Mouse (Mus musculus) CH12.LX (cell line): ENCODE results near the gene Glyr1. TPM values are rescaled to one million over a fixed set of nuclear protein-coding genes. Genes with fewer than 3 reads are reported as not detected.

Experiments
- DNase-seq: peaks from one replicate; pipeline ENCODE4 v3.0.0-alpha.2; 2013; ENCODE audit errors: extremely low read depth
- H3K27ac ChIP-seq: 2 replicates; pipeline ENCODE4 v1.5.1; 2012; ENCODE audit warnings: low read depth, mild to moderate bottlenecking, control low read depth, moderate library complexity; ENCODE audit not compliant: insufficient read depth
- H3K27me3 ChIP-seq: replicated peaks from 2 replicates; pipeline ENCODE3; 2012; ENCODE audit warnings: inconsistent platforms
- H3K36me3 ChIP-seq, 2 experiments: replicated peaks in 1 of 2; 2 replicates each; pipeline versions ENCODE3 to v1.6.1; 2012; ENCODE audit warnings: inconsistent platforms in 1 of 2, low read length in 1 of 2, mild to moderate bottlenecking in 1 of 2, mixed read lengths in 1 of 2, moderate library complexity in 1 of 2; ENCODE audit not compliant: control insufficient read depth in 1 of 2, insufficient read depth in 1 of 2
- H3K4me1 ChIP-seq, 2 experiments: 2 replicates each; pipeline ENCODE4 v1.6.1; 2012; ENCODE audit warnings: inconsistent platforms in 1 of 2, moderate library complexity in 1 of 2; ENCODE audit not compliant: insufficient read depth in 2 of 2, control insufficient read depth in 1 of 2
- H3K4me2 ChIP-seq: 2 replicates; pipeline ENCODE4 v1.6.1; 2012; ENCODE audit warnings: low read depth, mild to moderate bottlenecking, control low read depth; ENCODE audit not compliant: poor library complexity, insufficient read depth, severe bottlenecking
- H3K4me3 ChIP-seq, 3 experiments: fragments of 150-350 bp in 1 of 3; sonication (generic) in 1 of 3; replicated peaks in 1 of 3; 2 replicates each; pipeline versions ENCODE3 to v1.5.1; 2011 to 2012; ENCODE audit warnings: low read depth in 2 of 3, low read length in 2 of 3, mild to moderate bottlenecking in 2 of 3, moderate library complexity in 2 of 3, control low read depth in 1 of 3, improper control_type of control experiment in 1 of 3, inconsistent platforms in 1 of 3, mixed read lengths in 1 of 3; ENCODE audit not compliant: poor library complexity in 1 of 3
- H3K79me2 ChIP-seq: replicated peaks from 2 replicates; pipeline ENCODE4 v1.6.1; 2012; ENCODE audit warnings: mild to moderate bottlenecking, moderate library complexity; ENCODE audit not compliant: control insufficient read depth, poor library complexity, insufficient read depth, severe bottlenecking; ENCODE audit errors: extremely low read depth
- H3K9ac ChIP-seq: 2 replicates; pipeline ENCODE4 v1.6.1; 2012; ENCODE audit warnings: low read depth, mild to moderate bottlenecking, control low read depth, moderate library complexity; ENCODE audit not compliant: insufficient read depth
- H3K9me3 ChIP-seq: replicated peaks from 2 replicates; pipeline ENCODE3; 2012; ENCODE audit warnings: low read length, inconsistent platforms, mixed read lengths
- CHD1 ChIP-seq: IDR thresholded peaks from 2 replicates; pipeline ENCODE4 v1.6.1; 2012; ENCODE audit warnings: low read depth, low read length, improper control_type of control experiment, inconsistent platforms
- CTCF ChIP-seq, 2 experiments: IDR thresholded peaks in 1 of 2; conservative IDR thresholded peaks in 1 of 2; 2 replicates each; pipeline ENCODE4 v1.5.1; 2011 to 2012; ENCODE audit warnings: low read depth in 2 of 2, low read length in 2 of 2, improper control_type of control experiment in 1 of 2, inconsistent platforms in 1 of 2, mild to moderate bottlenecking in 1 of 2, moderate library complexity in 1 of 2
- EP300 ChIP-seq: IDR thresholded peaks from 2 replicates; pipeline ENCODE4 v1.6.1; 2011; ENCODE audit warnings: low read length, improper control_type of control experiment
- ETS1 ChIP-seq: conservative IDR thresholded peaks from 2 replicates; pipeline ENCODE4 v1.6.1; 2012; ENCODE audit warnings: low read depth, mild to moderate bottlenecking, inconsistent platforms, low read length, improper control_type of control experiment, moderate library complexity
- GABPA ChIP-seq: IDR thresholded peaks from 2 replicates; pipeline ENCODE4 v1.6.1; 2012; ENCODE audit warnings: low read depth, low read length, improper control_type of control experiment, inconsistent platforms; ENCODE audit not compliant: insufficient replicate concordance
- HCFC1 ChIP-seq: IDR thresholded peaks from 2 replicates; pipeline ENCODE4 v1.6.1; 2012; ENCODE audit warnings: low read depth, mild to moderate bottlenecking, inconsistent platforms, low read length, improper control_type of control experiment
- IRF4 ChIP-seq: IDR thresholded peaks from 2 replicates; pipeline ENCODE4 v1.6.1; 2014; ENCODE audit warnings: low read depth, mild to moderate bottlenecking, inconsistent platforms, low read length, improper control_type of control experiment
- JUND ChIP-seq: conservative IDR thresholded peaks from 2 replicates; pipeline ENCODE4 v1.6.1; 2011; ENCODE audit warnings: low read depth, low read length, improper control_type of control experiment
- KAT2A ChIP-seq: IDR thresholded peaks from 2 replicates; pipeline ENCODE4 v1.6.1; 2012; ENCODE audit warnings: low read length, improper control_type of control experiment, inconsistent platforms; ENCODE audit not compliant: insufficient replicate concordance
- MAFK ChIP-seq: IDR thresholded peaks from 2 replicates; pipeline ENCODE4 v1.6.1; 2011; ENCODE audit warnings: low read length, improper control_type of control experiment; ENCODE audit not compliant: insufficient replicate concordance
- MAX ChIP-seq: IDR thresholded peaks from 2 replicates; pipeline ENCODE4 v1.6.1; 2011; ENCODE audit warnings: low read length, improper control_type of control experiment
- NELFE ChIP-seq: IDR thresholded peaks from 2 replicates; pipeline ENCODE4 v1.6.1; 2011; ENCODE audit warnings: low read depth, low read length, improper control_type of control experiment
- PAX5 ChIP-seq: IDR thresholded peaks from 2 replicates; pipeline ENCODE4 v1.6.1; 2012; ENCODE audit warnings: low read length, inconsistent platforms, mixed read lengths
- POLR2A ChIP-seq: IDR thresholded peaks from 2 replicates; pipeline ENCODE4 v1.6.1; 2011; ENCODE audit warnings: low read depth, mild to moderate bottlenecking, improper control_type of control experiment, low read length
- RCOR1 ChIP-seq: conservative IDR thresholded peaks from 2 replicates; pipeline ENCODE4 v1.6.1; 2012; ENCODE audit warnings: low read depth, mild to moderate bottlenecking, inconsistent platforms, low read length, improper control_type of control experiment
- SIN3A ChIP-seq: IDR thresholded peaks from 2 replicates; pipeline ENCODE4 v1.6.1; 2012; ENCODE audit warnings: low read length, improper control_type of control experiment, inconsistent platforms
- SMC3 ChIP-seq: IDR thresholded peaks from 2 replicates; pipeline ENCODE4 v1.6.1; 2011; ENCODE audit warnings: low read depth, low read length, improper control_type of control experiment
- TBP ChIP-seq: conservative IDR thresholded peaks from 2 replicates; pipeline ENCODE4 v1.6.1; 2011; ENCODE audit warnings: low read depth, low read length, improper control_type of control experiment
- ZC3H11A ChIP-seq: IDR thresholded peaks from 2 replicates; pipeline ENCODE4 v1.6.1; 2012; ENCODE audit warnings: low read depth, mild to moderate bottlenecking, inconsistent platforms, low read length, improper control_type of control experiment
- ZNF384 ChIP-seq: IDR thresholded peaks from 2 replicates; pipeline ENCODE4 v1.6.1; 2012; ENCODE audit warnings: low read depth, low read length, improper control_type of control experiment, inconsistent platforms
- dilution Hi-C: fragments of 300-500 bp; cut with MboI; formaldehyde crosslinking; loops from 2 replicates; pipeline ENCODE4 v1.14.3; 2020; ENCODE audit warnings: low sequenced_read_pairs; ENCODE audit not compliant: extremely low pct_unique_long_range_greater_than_20kb, extremely low pct_ligation_motif_present
- in situ Hi-C: fragments of 300-500 bp; cut with MboI; formaldehyde crosslinking; loops from 3 replicates; pipeline ENCODE4 v1.14.3; 2019; ENCODE audit warnings: low sequenced_read_pairs, low pct_ligation_motif_present, low pct_unique_long_range_greater_than_20kb, mixed read lengths
- polyA plus RNA-seq: library from polyadenylated mRNA; unstranded; fragments of >175 nt; gene quantifications from 2 replicates; pipeline ENCODE4 v1.2.1, GENCODE M21; 2012; ENCODE audit warnings: low read depth; ENCODE audit not compliant: insufficient read length
- total RNA-seq, 2 experiments: library from RNA; depleted of rRNA; stranded (reverse); fragments of 300-350 nt in 1 of 2; fragments of >200 nt in 1 of 2; gene quantifications; 2 replicates each; pipeline ENCODE4 v1.2.3; 2012 to 2014

Gene Glyr1
- total and polyA plus RNA-seq, 3 experiments: 90.6 to 134 (median 132) TPM

DNA sequence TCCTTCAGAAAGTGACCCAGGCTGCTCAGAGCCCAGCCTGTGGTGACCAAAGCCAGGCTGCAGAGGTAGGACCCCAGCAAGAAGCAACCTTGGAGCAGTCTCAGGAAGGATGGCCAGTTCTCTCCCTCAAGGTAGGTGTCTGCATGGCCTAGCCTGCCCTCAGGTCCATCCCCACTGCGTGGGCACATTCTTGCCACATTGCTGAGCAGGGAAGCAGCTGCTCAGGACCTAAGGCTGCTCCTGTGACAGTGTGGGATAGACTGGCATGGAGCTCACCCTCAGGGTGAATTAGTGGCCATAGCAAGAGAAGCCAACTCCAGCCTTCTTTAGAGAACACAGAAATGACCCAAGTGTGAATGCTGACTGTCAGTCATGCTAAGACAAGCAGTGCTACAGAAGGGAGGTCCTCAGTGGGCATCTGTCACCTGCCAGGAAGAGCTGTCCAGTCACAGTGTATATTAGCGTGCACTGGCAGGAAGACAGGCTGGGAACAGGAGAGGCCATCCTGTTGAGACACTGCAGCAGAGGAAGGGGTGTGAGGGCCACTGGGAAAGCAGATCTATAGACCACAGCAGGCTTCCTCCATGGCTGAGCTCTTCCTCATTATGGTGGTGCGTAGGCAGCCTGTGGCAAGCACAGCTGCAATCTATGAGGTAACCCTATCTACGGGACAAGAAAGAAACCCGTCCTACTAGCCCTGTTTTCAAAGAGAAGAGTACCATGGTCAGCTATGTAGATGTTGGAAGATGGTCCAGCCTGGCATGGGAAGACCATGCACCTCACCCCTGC lies 80.4 kb downstream of the Glyr1 start:
- TF ChIP-seq RCOR1 (no peak), SMC3 (no peak), SIN3A (no peak), MAX (no peak), ETS1 (no peak), ZC3H11A (no peak), NELFE (no peak), KAT2A (no peak), ZNF384 (no peak), EP300 (no peak), MAFK (no peak), CHD1 (no peak), TBP (no peak)
- H3K4me3 ChIP-seq: no peak overlapping the region
- no peaks in the 10 kb centered on the region for H3K9me3 ChIP-seq
- H3K79me2 ChIP-seq: no peaks in the 10 kb centered on the region
- in situ Hi-C loops: loop anchor here (5.0 kb wide), 1 partner anchor 38 kb away; the partner anchor contains the start of gene Smim22
- H3K9ac ChIP-seq: no peak overlapping the region
- dilution Hi-C loops: no loop called here
- H3K27me3 ChIP-seq: no peaks in the 10 kb centered on the region
- H3K4me1 ChIP-seq: peaks cover 6 to 40% of the 10 kb centered on the region in 2 experiments; a peak in 3 of 4 replicates
- peaks cover 0 to 8% of the 10 kb centered on the region in 2 experiments for H3K36me3 ChIP-seq
- H3K27ac ChIP-seq: no peak overlapping the region; the same call in 1 of the 2 replicates
- DNase-seq: peak; percentile 32
- H3K4me2 ChIP-seq: no peak overlapping the region

DNA sequence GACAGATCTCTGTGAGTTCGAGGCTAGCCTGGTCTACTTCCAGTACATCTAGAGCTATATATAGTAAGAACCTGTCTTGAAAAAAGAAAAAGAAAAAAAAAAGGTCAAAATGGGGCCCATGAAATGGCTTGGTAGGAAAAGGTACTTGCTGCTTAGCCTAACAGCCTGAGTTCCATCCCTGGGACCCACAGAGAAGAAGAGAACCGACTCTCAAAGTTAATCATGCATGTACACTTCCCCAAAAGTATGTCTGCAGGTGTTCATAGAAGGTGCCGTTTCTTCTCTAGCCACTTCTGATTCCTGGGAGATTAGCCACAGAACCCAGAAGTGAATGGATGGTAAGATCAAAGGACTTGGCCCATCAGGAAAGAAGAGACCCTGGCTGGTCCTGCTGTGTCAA lies 81.2 kb downstream of the Glyr1 start:
- DNase-seq: peak; percentile 41
- H3K27me3 ChIP-seq: no peaks in the 10 kb centered on the region
- no peak overlapping the region for H3K4me3 ChIP-seq
- no peak overlapping the region for H3K4me2 ChIP-seq
- H3K27ac ChIP-seq: no peak overlapping the region
- H3K36me3 ChIP-seq: peaks cover 0 to 8% of the 10 kb centered on the region in 2 experiments
- in situ Hi-C loops (loop anchor here (5.0 kb wide), 1 partner anchor 39 kb away; the partner anchor contains the start of gene Smim22), dilution Hi-C loops (no loop called here)
- no peak overlapping the region for H3K9ac ChIP-seq
- TF ChIP-seq HCFC1 (no peak), IRF4 (no peak), NELFE (no peak), CTCF (conservative IDR thresholded peaks at IDR 0.05 in 1 of 2, IDR thresholded peaks at IDR 0.05 in 1 of 2; ENCODE audit: low read depth in 2 of 2, low read length in 2 of 2) (no peak), EP300 (peak; percentile 42; the same call in 1 of the 2 replicates), ZNF384 (0 out of 2 replicates have a peak, but pooled peaks have one; percentile 2), POLR2A (no peak), PAX5 (no peak), JUND (no peak), GABPA (no peak)
- peaks cover 6 to 40% of the 10 kb centered on the region in 2 experiments; a peak in 3 of 4 replicates for H3K4me1 ChIP-seq
- H3K79me2 ChIP-seq: peaks cover 5% of the 10 kb centered on the region; the same call in 1 of the 2 replicates
- no peaks in the 10 kb centered on the region for H3K9me3 ChIP-seq
